Mouse (Mus musculus): ENCODE data around the gene Mrps18a. TPM values are rescaled to one million over a fixed set of nuclear protein-coding genes. Genes with fewer than 3 reads are reported as not detected.

The Mrps18a gene
- total and polyA plus RNA-seq, 3 experiments: 55.3 to 110 (median 66.4) TPM

DNA sequence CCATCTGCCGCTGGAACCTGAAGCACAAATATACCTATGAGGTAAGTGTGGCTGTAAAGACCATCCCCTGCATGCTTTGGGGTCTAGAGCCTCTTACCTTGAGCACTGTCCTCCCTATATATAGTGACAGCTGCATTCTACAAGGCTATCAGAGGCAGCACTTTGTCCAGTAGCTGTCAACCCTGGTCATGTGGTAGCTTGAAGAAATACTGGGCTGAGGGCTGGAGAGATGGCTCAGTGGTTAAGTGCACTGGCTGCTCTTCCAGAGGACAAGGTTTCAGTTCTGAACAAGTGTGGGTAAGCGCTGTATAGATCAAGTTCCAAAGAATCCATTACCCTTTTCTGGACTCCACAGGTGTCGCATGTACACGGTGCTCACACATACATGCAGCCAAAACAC lies 12.0 kb downstream of the Mrps18a start:
- H3K4me1 ChIP-seq (ENCODE audit: insufficient read depth, low read depth, low read length): no peaks in the 10 kb centered on the region
- H3K36me3 ChIP-seq (replicated peaks): peaks cover 89% of the 10 kb centered on the region
- no peak overlapping the region for H3K4me3 ChIP-seq (ENCODE audit: low read depth, low read length)
- H3K9me3 ChIP-seq (replicated peaks): no peaks in the 10 kb centered on the region
- DNase-seq (ENCODE audit: low spot score) (no peak), ATAC-seq (ENCODE audit: extremely low read depth, insufficient number of reproducible peaks, low FRiP score, poor library complexity, severe bottlenecking) (no peak)
- no peak for TF ChIP-seq GATA1 (IDR thresholded peaks at IDR 0.05; ENCODE audit: borderline replicate concordance, low read length)
- no peak for TF ChIP-seq GATA2 (IDR thresholded peaks at IDR 0.05; ENCODE audit: borderline replicate concordance, low read depth, low read length)
- TF ChIP-seq TAL1 (conservative IDR thresholded peaks at IDR 0.05; ENCODE audit: low read depth, low read length): no peak
- TF ChIP-seq POLR2AphosphoS5 (IDR thresholded peaks at IDR 0.05; ENCODE audit: insufficient replicate concordance, low read depth, low read length): no peak
- TF ChIP-seq CTCF (IDR thresholded peaks at IDR 0.05; ENCODE audit: low read depth, low read length): no peak
- no peaks in the 10 kb centered on the region for H3K27me3 ChIP-seq (ENCODE audit: insufficient read depth, low read length)

DNA sequence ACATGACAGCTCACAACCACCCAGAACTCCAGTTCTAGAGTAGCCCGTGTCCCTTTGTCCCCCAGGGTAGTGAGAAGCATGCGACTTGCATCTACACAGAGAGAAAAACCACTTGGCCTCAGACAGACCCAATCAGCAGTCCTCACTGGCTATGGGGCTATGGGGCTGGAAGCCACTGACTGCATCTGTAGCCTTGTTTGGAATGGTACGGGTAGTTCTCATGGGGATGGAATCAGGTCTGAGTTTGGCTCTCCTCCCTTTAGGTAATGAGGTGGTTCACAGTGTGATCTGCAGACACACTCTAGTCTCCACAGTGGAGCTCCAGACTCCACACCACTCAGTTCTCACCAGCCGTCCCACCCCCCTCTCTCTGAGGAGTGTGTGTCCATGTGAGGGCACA lies 12.5 kb downstream of the Mrps18a start:
- Histone ChIP-seq H3K27me3 (ENCODE audit: insufficient read depth, low read length) (no peaks in the 10 kb centered on the region), H3K4me1 (ENCODE audit: insufficient read depth, low read depth, low read length) (no peaks in the 10 kb centered on the region), H3K4me3 (ENCODE audit: low read depth, low read length) (no peak overlapping the region), H3K9me3 (replicated peaks) (no peaks in the 10 kb centered on the region), H3K36me3 (replicated peaks) (peaks cover 89% of the 10 kb centered on the region)
- no peak for TF ChIP-seq GATA2 (IDR thresholded peaks at IDR 0.05; ENCODE audit: borderline replicate concordance, low read depth, low read length)
- TF ChIP-seq POLR2AphosphoS5 (IDR thresholded peaks at IDR 0.05; ENCODE audit: insufficient replicate concordance, low read depth, low read length): no peak
- no peak for TF ChIP-seq GATA1 (IDR thresholded peaks at IDR 0.05; ENCODE audit: borderline replicate concordance, low read length)
- TF ChIP-seq TAL1 (conservative IDR thresholded peaks at IDR 0.05; ENCODE audit: low read depth, low read length): no peak
- no peak for TF ChIP-seq CTCF (IDR thresholded peaks at IDR 0.05; ENCODE audit: low read depth, low read length)
- ATAC-seq (ENCODE audit: extremely low read depth, insufficient number of reproducible peaks, low FRiP score, poor library complexity, severe bottlenecking) (no peak), DNase-seq (ENCODE audit: low spot score) (no peak)

DNA sequence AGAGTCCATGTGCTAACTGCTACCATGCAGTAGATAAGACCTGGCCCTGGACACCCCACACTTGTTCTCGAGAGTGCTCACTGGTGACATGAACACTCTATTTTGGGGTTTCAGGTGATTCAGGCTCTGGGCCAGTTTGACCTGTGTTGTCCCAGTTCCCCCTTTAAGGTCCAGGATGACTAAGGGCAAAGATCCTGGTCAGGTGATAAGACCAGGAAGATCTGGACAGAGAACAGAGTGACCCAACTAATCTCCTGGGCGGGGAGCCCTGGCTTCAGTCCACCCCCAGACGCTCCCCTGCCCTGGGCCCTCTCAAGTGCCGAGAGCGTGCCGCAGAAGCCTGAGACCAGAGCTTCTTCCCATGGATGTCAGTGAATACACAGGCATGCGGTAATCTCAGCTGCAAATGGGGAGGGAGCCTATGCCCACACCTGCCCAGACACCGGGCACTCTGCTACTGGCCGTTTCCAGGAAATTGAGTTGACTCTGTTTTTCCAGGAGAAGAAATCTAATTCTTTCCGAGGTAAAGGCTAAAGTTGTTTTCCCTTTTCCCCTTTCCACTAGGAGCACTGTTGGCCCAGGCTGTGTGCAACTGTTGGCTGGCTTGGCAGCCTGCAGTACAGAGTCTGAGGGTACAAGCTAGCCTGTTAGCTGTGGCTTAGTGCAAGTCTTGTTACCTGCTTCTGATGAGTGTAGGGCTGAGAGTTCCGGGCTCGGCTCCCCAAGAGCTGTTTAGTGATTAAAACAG lies 13.3 kb downstream of the Mrps18a start:
- no peaks in the 10 kb centered on the region for H3K4me1 ChIP-seq (ENCODE audit: insufficient read depth, low read depth, low read length)
- TF ChIP-seq POLR2AphosphoS5 (IDR thresholded peaks at IDR 0.05; ENCODE audit: insufficient replicate concordance, low read depth, low read length) (no peak), GATA2 (IDR thresholded peaks at IDR 0.05; ENCODE audit: borderline replicate concordance, low read depth, low read length) (no peak), GATA1 (IDR thresholded peaks at IDR 0.05; ENCODE audit: borderline replicate concordance, low read length) (no peak), TAL1 (conservative IDR thresholded peaks at IDR 0.05; ENCODE audit: low read depth, low read length) (no peak), CTCF (IDR thresholded peaks at IDR 0.05; ENCODE audit: low read depth, low read length) (no peak)
- H3K9me3 ChIP-seq (replicated peaks): no peaks in the 10 kb centered on the region
- no peaks in the 10 kb centered on the region for H3K27me3 ChIP-seq (ENCODE audit: insufficient read depth, low read length)
- H3K4me3 ChIP-seq (ENCODE audit: low read depth, low read length): no peak overlapping the region
- peaks cover 89% of the 10 kb centered on the region for H3K36me3 ChIP-seq (replicated peaks)
- ATAC-seq (ENCODE audit: extremely low read depth, insufficient number of reproducible peaks, low FRiP score, poor library complexity, severe bottlenecking) (no peak), DNase-seq (ENCODE audit: low spot score) (no peak)

DNA sequence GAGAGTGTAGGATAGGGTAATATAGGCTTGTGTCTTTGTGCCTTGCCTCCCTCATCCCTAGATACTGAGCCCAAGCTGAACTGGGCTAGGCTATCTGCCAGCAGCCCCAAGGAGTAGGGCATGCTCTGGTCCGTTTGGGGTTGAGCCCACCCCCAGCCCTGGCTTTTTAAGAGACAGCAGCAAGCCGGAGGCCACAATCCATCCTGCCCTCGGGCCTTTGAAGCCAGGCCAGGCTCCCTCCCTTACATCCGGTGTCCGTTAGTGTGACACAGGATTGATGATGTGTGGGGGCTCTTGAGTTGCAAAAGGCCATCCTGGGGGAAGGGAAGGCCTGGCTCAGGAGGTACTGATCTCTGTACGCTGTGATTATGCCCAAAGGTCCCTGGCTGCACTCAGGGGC lies 15.8 kb downstream of the Mrps18a start:
- Histone ChIP-seq H3K9me3 (replicated peaks) (no peaks in the 10 kb centered on the region), H3K4me1 (ENCODE audit: insufficient read depth, low read depth, low read length) (0 out of 2 replicates have a peak, but pooled peaks cover 3% of the 10 kb centered on the region), H3K4me3 (ENCODE audit: low read depth, low read length) (no peak overlapping the region), H3K27me3 (ENCODE audit: insufficient read depth, low read length) (no peaks in the 10 kb centered on the region), H3K36me3 (replicated peaks) (peaks cover 87% of the 10 kb centered on the region)
- TF ChIP-seq POLR2AphosphoS5 (IDR thresholded peaks at IDR 0.05; ENCODE audit: insufficient replicate concordance, low read depth, low read length) (no peak), GATA2 (IDR thresholded peaks at IDR 0.05; ENCODE audit: borderline replicate concordance, low read depth, low read length) (no peak), GATA1 (IDR thresholded peaks at IDR 0.05; ENCODE audit: borderline replicate concordance, low read length) (no peak), TAL1 (conservative IDR thresholded peaks at IDR 0.05; ENCODE audit: low read depth, low read length) (no peak), CTCF (IDR thresholded peaks at IDR 0.05; ENCODE audit: low read depth, low read length) (no peak)
- DNase-seq (ENCODE audit: low spot score) (no peak), ATAC-seq (ENCODE audit: extremely low read depth, insufficient number of reproducible peaks, low FRiP score, poor library complexity, severe bottlenecking) (no peak)

DNA sequence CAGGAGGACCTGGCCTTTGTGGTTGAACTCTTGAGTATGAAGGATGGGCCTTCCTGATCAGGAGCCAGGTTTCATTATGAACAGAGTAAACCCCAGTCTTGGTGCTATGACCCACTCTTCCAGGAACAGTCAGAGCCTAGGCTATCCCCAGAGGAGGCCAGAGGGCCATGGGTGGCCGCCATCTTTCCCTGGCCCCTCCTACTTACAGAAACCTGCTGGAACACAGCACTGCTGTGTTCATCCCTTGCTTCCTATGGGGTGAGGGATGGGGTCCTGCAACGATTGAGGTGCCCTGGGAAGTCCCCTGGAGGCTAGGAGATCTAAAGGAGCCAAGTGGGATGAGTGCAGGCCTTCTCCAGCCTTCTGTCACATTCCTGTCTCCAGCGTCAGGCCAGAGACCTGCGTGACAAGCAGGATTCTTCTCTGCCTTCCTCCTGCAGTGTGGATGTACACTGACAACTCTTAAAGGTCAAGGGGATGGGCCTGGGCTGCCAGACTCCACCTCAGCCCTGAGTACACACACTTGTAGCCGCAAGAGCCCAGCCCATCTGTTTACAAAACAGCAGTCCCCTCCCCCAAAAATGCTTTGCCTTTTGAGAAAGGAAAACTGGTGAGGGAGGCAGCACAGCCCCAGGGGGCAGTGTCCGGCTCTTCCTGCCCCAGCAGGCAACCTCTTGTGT lies 17.2 kb downstream of the Mrps18a start:
- Histone ChIP-seq H3K4me1 (ENCODE audit: insufficient read depth, low read depth, low read length) (peaks cover 7% of the 10 kb centered on the region), H3K36me3 (replicated peaks) (peaks cover 74% of the 10 kb centered on the region), H3K27me3 (ENCODE audit: insufficient read depth, low read length) (peaks cover 6% of the 10 kb centered on the region; the same call in 1 of the 2 replicates), H3K9me3 (replicated peaks) (no peaks in the 10 kb centered on the region), H3K4me3 (ENCODE audit: low read depth, low read length) (no peak overlapping the region)
- TF ChIP-seq GATA2 (IDR thresholded peaks at IDR 0.05; ENCODE audit: borderline replicate concordance, low read depth, low read length): no peak
- TF ChIP-seq CTCF (IDR thresholded peaks at IDR 0.05; ENCODE audit: low read depth, low read length): no peak
- no peak for TF ChIP-seq POLR2AphosphoS5 (IDR thresholded peaks at IDR 0.05; ENCODE audit: insufficient replicate concordance, low read depth, low read length)
- no peak for TF ChIP-seq GATA1 (IDR thresholded peaks at IDR 0.05; ENCODE audit: borderline replicate concordance, low read length)
- no peak for TF ChIP-seq TAL1 (conservative IDR thresholded peaks at IDR 0.05; ENCODE audit: low read depth, low read length)
- ATAC-seq (ENCODE audit: extremely low read depth, insufficient number of reproducible peaks, low FRiP score, poor library complexity, severe bottlenecking) (no peak), DNase-seq (ENCODE audit: low spot score) (no peak)

Measured in G1E (cell line).